Mouse (Mus musculus): ENCODE measurements around the gene Fras1.
A peak's percentile ranks its signal among the peaks of the same experiment; 100 is the strongest.

- TF ChIP-seq CTCF (IDR thresholded peaks at IDR 0.05; ENCODE audit: low read depth, low read length) (no peak), TAL1 (conservative IDR thresholded peaks at IDR 0.05; ENCODE audit: low read depth, low read length) (peak; percentile 74), GATA2 (IDR thresholded peaks at IDR 0.05; ENCODE audit: borderline replicate concordance, low read depth, low read length) (no peak)
Observed at GRCm38 (mm10) chr5:96708515-96708914, 334.8 kb downstream of the Fras1 start.

All from G1E (cell line).